Mouse (Mus musculus): ENCODE data around the gene Tmem183a. TPM values are rescaled to one million over a fixed set of nuclear protein-coding genes. Genes with fewer than 3 reads are reported as not detected.

The Tmem183a gene
- total and polyA plus RNA-seq, 3 experiments: 54.2 to 131 (median 82.7) TPM

GRCm38 (mm10) chr1:134406414-134406771 lies 44.6 kb upstream of the Tmem183a start:
- Histone ChIP-seq H3K79me2 (ENCODE audit: control insufficient read depth, insufficient read depth, low read length, poor library complexity) (peaks cover 21% of the 10 kb centered on the region), H3K9ac (ENCODE audit: control insufficient read depth, low read depth, low read length, poor library complexity, severe bottlenecking) (peak overlapping the region; percentile 88), H3K36me3 (ENCODE audit: control insufficient read depth in 1 of 2, insufficient read depth in 2 of 2, low read length in 2 of 2) (peaks cover 21 to 33% of the 10 kb centered on the region in 2 experiments; a peak in 3 of 4 replicates), H3K4me3 (ENCODE audit: control insufficient read depth in 1 of 2, insufficient read depth in 1 of 2, low read depth in 2 of 2, low read length in 2 of 2) (peak overlapping the region; percentile 86 to 89), H3K27me3 (ENCODE audit: control insufficient read depth in 1 of 2, insufficient read depth in 2 of 2, low read length in 2 of 2) (no peaks in the 10 kb centered on the region), H3K4me1 (ENCODE audit: control insufficient read depth in 1 of 2, insufficient read depth in 2 of 2, low read length in 2 of 2) (peaks cover 4 to 16% of the 10 kb centered on the region in 2 experiments; a peak in 2 of 4 replicates), H3K9me3 (replicated peaks; ENCODE audit: insufficient read depth, low read length) (no peaks in the 10 kb centered on the region), H3K27ac (ENCODE audit: control insufficient read depth, low read depth, low read length) (peak overlapping the region; percentile 91)
- no peak for TF ChIP-seq SMC3 (IDR thresholded peaks at IDR 0.05; ENCODE audit: low read depth, low read length)
- TF ChIP-seq EP300 (IDR thresholded peaks at IDR 0.05; ENCODE audit: low read depth in 1 of 2, low read length in 2 of 2): peak in 1 of 2 experiments; percentile 25; a peak in 1 of 4 replicates
- no peak for TF ChIP-seq CTCF (IDR thresholded peaks at IDR 0.05 in 2 of 3, conservative IDR thresholded peaks at IDR 0.05 in 1 of 3; ENCODE audit: control insufficient read depth in 1 of 3, insufficient read depth in 1 of 3, low read depth in 2 of 3, low read length in 3 of 3, poor library complexity in 1 of 3, severe bottlenecking in 1 of 3)
- no peak; the same call in 1 of the 2 replicates for TF ChIP-seq MXI1 (IDR thresholded peaks at IDR 0.05; ENCODE audit: low read depth, low read length)
- no peak for TF ChIP-seq ELF1 (IDR thresholded peaks at IDR 0.05; ENCODE audit: low read depth, low read length)
- TF ChIP-seq MAX (IDR thresholded peaks at IDR 0.05; ENCODE audit: low read length): no peak
- TF ChIP-seq E2F4 (IDR thresholded peaks at IDR 0.05; ENCODE audit: borderline replicate concordance, low read depth, low read length): no peak
- TF ChIP-seq POLR2AphosphoS5 (IDR thresholded peaks at IDR 0.05; ENCODE audit: borderline replicate concordance, low read depth, low read length): no peak
- no peak for TF ChIP-seq NRF1 (IDR thresholded peaks at IDR 0.05; ENCODE audit: insufficient read depth, low read depth, low read length, poor library complexity, severe bottlenecking)
- 0 out of 2 replicates have a peak, but pooled peaks have one; percentile 3 for TF ChIP-seq TCF12 (IDR thresholded peaks at IDR 0.05; ENCODE audit: low read depth, low read length)
- TF ChIP-seq GABPA (IDR thresholded peaks at IDR 0.05; ENCODE audit: low read depth, low read length): no peak
- TF ChIP-seq MEF2A (IDR thresholded peaks at IDR 0.05; ENCODE audit: extremely low read depth, insufficient replicate concordance, low read depth, low read length, poor library complexity, severe bottlenecking): no peak
- DNase-seq (ENCODE audit: low read depth, low spot score): peak; percentile 81

- DNase-seq (ENCODE audit: low read depth, low spot score): peak; percentile 92
- Histone ChIP-seq H3K9ac (ENCODE audit: control insufficient read depth, low read depth, low read length, poor library complexity, severe bottlenecking) (peak within 1 kb of the TSS; percentile 88), H3K4me1 (ENCODE audit: control insufficient read depth in 1 of 2, insufficient read depth in 2 of 2, low read length in 2 of 2) (peaks cover 4 to 16% of the 10 kb centered on the region in 2 experiments; a peak in 2 of 4 replicates), H3K4me3 (ENCODE audit: control insufficient read depth in 1 of 2, insufficient read depth in 1 of 2, low read depth in 2 of 2, low read length in 2 of 2) (peak within 1 kb of the TSS; percentile 86 to 89), H3K79me2 (ENCODE audit: control insufficient read depth, insufficient read depth, low read length, poor library complexity) (peaks cover 21% of the 10 kb centered on the region), H3K27ac (ENCODE audit: control insufficient read depth, low read depth, low read length) (peak within 1 kb of the TSS; percentile 91), H3K36me3 (ENCODE audit: control insufficient read depth in 1 of 2, insufficient read depth in 2 of 2, low read length in 2 of 2) (peaks cover 21 to 28% of the 10 kb centered on the region in 2 experiments; a peak in 3 of 4 replicates), H3K9me3 (replicated peaks; ENCODE audit: insufficient read depth, low read length) (no peaks in the 10 kb centered on the region), H3K27me3 (ENCODE audit: control insufficient read depth in 1 of 2, insufficient read depth in 2 of 2, low read length in 2 of 2) (no peaks in the 10 kb centered on the region)
- TF ChIP-seq TAL1 (IDR thresholded peaks at IDR 0.05; ENCODE audit: low read length) (no peak), POLR2A (IDR thresholded peaks at IDR 0.05; ENCODE audit: control insufficient read depth in 1 of 2, insufficient read depth in 1 of 2, low read depth in 1 of 2, low read length in 2 of 2, poor library complexity in 1 of 2) (peak; percentile 86 to 90; a peak in 3 of 4 replicates), MAX (IDR thresholded peaks at IDR 0.05; ENCODE audit: low read length) (peak; percentile 40; the same call in 1 of the 2 replicates), NELFE (IDR thresholded peaks at IDR 0.05; ENCODE audit: low read depth, low read length) (peak; percentile 89), ZNF384 (IDR thresholded peaks at IDR 0.05; ENCODE audit: low read depth, low read length) (peak; percentile 86), USF1 (IDR thresholded peaks at IDR 0.05; ENCODE audit: low read depth, low read length) (0 out of 2 replicates have a peak, but pooled peaks have one; percentile 17), TBP (IDR thresholded peaks at IDR 0.05; ENCODE audit: low read depth, low read length) (peak; percentile 55), EP300 (IDR thresholded peaks at IDR 0.05; ENCODE audit: low read depth in 1 of 2, low read length in 2 of 2) (0 out of 4 replicates have a peak, but pooled peaks of 1 of the 2 experiments have one; percentile 9), HCFC1 (IDR thresholded peaks at IDR 0.05; ENCODE audit: low read depth, low read length) (peak; percentile 64; the same call in 1 of the 2 replicates), SMC3 (IDR thresholded peaks at IDR 0.05; ENCODE audit: low read depth, low read length) (no peak), CHD2 (IDR thresholded peaks at IDR 0.05; ENCODE audit: low read length) (no peak), GATA1 (IDR thresholded peaks at IDR 0.05; ENCODE audit: low read depth, low read length) (no peak), JUND (IDR thresholded peaks at IDR 0.05; ENCODE audit: low read depth, low read length) (no peak), TCF12 (IDR thresholded peaks at IDR 0.05; ENCODE audit: low read depth, low read length) (0 out of 2 replicates have a peak, but pooled peaks have one; percentile 21), ZMIZ1 (IDR thresholded peaks at IDR 0.05; ENCODE audit: low read depth, low read length) (peak; percentile 78; the same call in 1 of the 2 replicates), POLR2AphosphoS2 (IDR thresholded peaks at IDR 0.05; ENCODE audit: low read length) (peak; percentile 89)
Measured at GRCm38 (mm10) chr1:134405509-134406413, 44.0 kb upstream of the Tmem183a start, which contains the start of gene Cyb5r1. TSS of gene Cyb5r1 (plus strand) at chr1:134405559.

Measured in MEL (cell line).